Mouse (Mus musculus) heart, adult 2 months (tissue): ENCODE results near the gene Kat6b. TPM values are rescaled to one million over a fixed set of nuclear protein-coding genes. Genes with fewer than 3 reads are reported as not detected.

Experiments
- DNase-seq, 2 experiments: peaks; one replicate each; pipeline ENCODE4 v3.0.0; 2021
- H3K27ac ChIP-seq: fragments of 200-600 bp; 2 replicates; pipeline ENCODE4 v1.8.1; 2022
- H3K27me3 ChIP-seq: fragments of 200-500 bp; 2 replicates; pipeline ENCODE4 v1.6.1; 2012; ENCODE audit warnings: mild to moderate bottlenecking, low read length, inconsistent platforms, mixed read lengths; ENCODE audit not compliant: control insufficient read depth, insufficient read depth
- H3K36me3 ChIP-seq: fragments of 200-500 bp; 2 replicates; pipeline ENCODE4 v1.6.1; 2012; ENCODE audit warnings: low read length, inconsistent platforms; ENCODE audit not compliant: control insufficient read depth, insufficient read depth
- H3K4me1 ChIP-seq: fragments of 200-500 bp; 2 replicates; pipeline ENCODE4 v1.6.1; 2011; ENCODE audit warnings: low read length; ENCODE audit not compliant: control insufficient read depth, insufficient read depth
- H3K4me3 ChIP-seq: fragments of 200-600 bp; 2 replicates; pipeline ENCODE4 v1.8.1; 2022
- H3K79me2 ChIP-seq: fragments of 200-500 bp; replicated peaks from 2 replicates; pipeline ENCODE4 v1.6.1; 2012; ENCODE audit warnings: mild to moderate bottlenecking, inconsistent platforms, low read length, moderate library complexity, mixed read lengths; ENCODE audit not compliant: control insufficient read depth, insufficient read depth
- H3K9ac ChIP-seq: fragments of 200-500 bp; 2 replicates; pipeline ENCODE4 v1.6.1; 2012; ENCODE audit warnings: low read depth, mild to moderate bottlenecking, control low read depth, inconsistent platforms, low read length, mixed read lengths
- CTCF ChIP-seq: fragments of 200-600 bp; IDR thresholded peaks from 2 replicates; pipeline ENCODE4 v1.8.1; 2022; ENCODE audit warnings: antibody characterized with exemption, mild to moderate bottlenecking, moderate library complexity
- EP300 ChIP-seq: fragments of 200-500 bp; IDR thresholded peaks from 2 replicates; pipeline ENCODE4 v1.6.1; 2011; ENCODE audit warnings: low read depth, low read length, control low read depth; ENCODE audit not compliant: insufficient read depth
- POLR2A ChIP-seq: fragments of 200-500 bp; IDR thresholded peaks from 2 replicates; pipeline ENCODE4 v1.6.1; 2011; ENCODE audit warnings: mild to moderate bottlenecking, low read depth, low read length, control low read depth; ENCODE audit not compliant: insufficient read depth
- WGBS: fragments of 180-500 bp; shearing (Covaris S2); methylation state at CpG from one replicate; pipeline ENCODE4 v1.1.7; 2018; 5-methylcytosine and 5-hydroxymethylcytosine counted together
- intact Hi-C: fragments of 180-260 bp; cut with DNase I; formaldehyde crosslinking; loops from one replicate; pipeline ENCODE4 v1.15.1; 2025
- polyA plus RNA-seq: library from polyadenylated mRNA; depleted of rRNA; stranded (reverse); fragments of >200 nt; gene quantifications from 2 replicates; pipeline ENCODE4 v1.2.3, GENCODE M21; 2012
- total RNA-seq, 2 experiments: library from RNA; stranded (reverse); gene quantifications; 2 replicates each; pipeline ENCODE4 v1.2.3; 2021

Kat6b gene
- total and polyA plus RNA-seq, 3 experiments = 9.0 to 27.9 (median 26.6) TPM

- Histone ChIP-seq H3K27ac (no peak overlapping the region), H3K79me2 (peaks cover 2% of the 10 kb centered on the region; the same call in 1 of the 2 replicates), H3K9ac (no peak overlapping the region), H3K4me3 (no peak overlapping the region), H3K27me3 (no peaks in the 10 kb centered on the region), H3K36me3 (peaks cover 4% of the 10 kb centered on the region), H3K4me1 (peaks cover 1% of the 10 kb centered on the region)
- DNase-seq = no peak
- TF ChIP-seq EP300 (no peak), CTCF (no peak), POLR2A (no peak)
- 47% methylated on average over 4 of the region's 4 CpGs for WGBS
- intact Hi-C loops = no loop called here
Observed at GRCm38 (mm10) chr14:21602937-21603336, 121.7 kb downstream of the Kat6b start.

GRCm38 (mm10) chr14:21607686-21608085 lies 126.5 kb downstream of the Kat6b start:
- 28% methylated on average over 4 of the region's 4 CpGs for WGBS
- H3K9ac ChIP-seq = no peak overlapping the region
- no peak for DNase-seq
- TF ChIP-seq CTCF = no peak
- no peak for TF ChIP-seq POLR2A
- TF ChIP-seq EP300 = no peak
- peaks cover 6% of the 10 kb centered on the region for H3K36me3 ChIP-seq
- no peaks in the 10 kb centered on the region for H3K27me3 ChIP-seq
- no peak overlapping the region for H3K4me3 ChIP-seq
- H3K27ac ChIP-seq = peak overlapping the region; percentile 8; the same call in 1 of the 2 replicates
- peaks cover 1% of the 10 kb centered on the region for H3K4me1 ChIP-seq
- intact Hi-C loops = loop anchor here (5.0 kb wide), 1 partner anchor 70 kb away; no protein-coding TSS in a partner anchor
- H3K79me2 ChIP-seq = 0 out of 2 replicates have a peak, but pooled peaks cover 1% of the 10 kb centered on the region

- WGBS = 63% methylated on average over 4 of the region's 4 CpGs
- DNase-seq = no peak
- 0 out of 2 replicates have a peak, but pooled peaks cover 1% of the 10 kb centered on the region for H3K79me2 ChIP-seq
- TF ChIP-seq EP300 (no peak), CTCF (no peak), POLR2A (no peak)
- H3K27ac ChIP-seq = no peak overlapping the region
- H3K27me3 ChIP-seq = no peaks in the 10 kb centered on the region
- H3K4me1 ChIP-seq = peaks cover 1% of the 10 kb centered on the region
- H3K36me3 ChIP-seq = peaks cover 6% of the 10 kb centered on the region
- intact Hi-C loops = loop anchor here (5.0 kb wide), 1 partner anchor 72 kb away; no protein-coding TSS in a partner anchor
- H3K9ac ChIP-seq = no peak overlapping the region
- no peak overlapping the region for H3K4me3 ChIP-seq
Observed at GRCm38 (mm10) chr14:21608886-21609285, 127.7 kb downstream of the Kat6b start.

GRCm38 (mm10) chr14:21610224-21610623 lies 129.0 kb downstream of the Kat6b start:
- H3K4me3 ChIP-seq = no peak overlapping the region
- 0 out of 2 replicates have a peak, but pooled peaks cover under 1% of the 10 kb centered on the region for H3K79me2 ChIP-seq
- TF ChIP-seq CTCF (peak; percentile 95), EP300 (no peak)
- H3K4me1 ChIP-seq = no peaks in the 10 kb centered on the region; the same call in none of the 2 replicates
- DNase-seq = no peak
- H3K9ac ChIP-seq = no peak overlapping the region
- 18% methylated on average over 3 of the region's 3 CpGs for WGBS
- intact Hi-C loops = loop anchor here (1.0 to 10.0 kb wide), 3 partner anchors 105 to 473 kb away; no protein-coding TSS in a partner anchor
- H3K36me3 ChIP-seq = peaks cover 6% of the 10 kb centered on the region
- no peak overlapping the region for H3K27ac ChIP-seq
- no peaks in the 10 kb centered on the region for H3K27me3 ChIP-seq

GRCm38 (mm10) chr14:21613031-21613430 lies 131.8 kb downstream of the Kat6b start:
- no peak overlapping the region for H3K9ac ChIP-seq
- WGBS = 47% methylated on average over 6 of the region's 6 CpGs
- H3K27me3 ChIP-seq = no peaks in the 10 kb centered on the region
- intact Hi-C loops = loop anchor here (5.0 to 10.0 kb wide), 2 partner anchors 108 to 156 kb away; no protein-coding TSS in a partner anchor
- peaks cover 2% of the 10 kb centered on the region; the same call in 1 of the 2 replicates for H3K4me1 ChIP-seq
- no peak overlapping the region for H3K4me3 ChIP-seq
- H3K79me2 ChIP-seq = no peaks in the 10 kb centered on the region
- no peak for TF ChIP-seq EP300
- TF ChIP-seq CTCF = no peak
- no peak for TF ChIP-seq POLR2A
- no peak for DNase-seq
- H3K36me3 ChIP-seq = peaks cover 1% of the 10 kb centered on the region; the same call in 1 of the 2 replicates
- no peak overlapping the region for H3K27ac ChIP-seq

GRCm38 (mm10) chr14:21614103-21614502 lies 132.9 kb downstream of the Kat6b start:
- TF ChIP-seq CTCF (no peak), POLR2A (no peak)
- no peak overlapping the region for H3K9ac ChIP-seq
- H3K27ac ChIP-seq = no peak overlapping the region
- H3K79me2 ChIP-seq = 0 out of 2 replicates have a peak, but pooled peaks cover 1% of the 10 kb centered on the region
- H3K36me3 ChIP-seq = peaks cover 1% of the 10 kb centered on the region; the same call in 1 of the 2 replicates
- DNase-seq = no peak
- H3K4me1 ChIP-seq = peaks cover 2% of the 10 kb centered on the region; the same call in 1 of the 2 replicates
- 95% methylated on average over 5 of the region's 5 CpGs for WGBS
- intact Hi-C loops = loop anchor here (5.0 to 10.0 kb wide), 2 partner anchors 109 to 157 kb away; no protein-coding TSS in a partner anchor
- H3K4me3 ChIP-seq = no peak overlapping the region
- no peaks in the 10 kb centered on the region for H3K27me3 ChIP-seq
